Mouse (Mus musculus) thymus, postnatal 0 days (tissue): Measurements from ENCODE around the gene Leap2. TPM values are rescaled to one million over a fixed set of nuclear protein-coding genes. Genes with fewer than 3 reads are reported as not detected.

Experiments
- DNase-seq: peaks from one replicate; pipeline ENCODE4 v3.0.0-alpha.2; 2015; ENCODE audit warnings: low spot score
- polyA plus RNA-seq: library from polyadenylated mRNA; unstranded; fragments of >200 nt; fragmentation: Nextera tagmentation; extraction: Ambion mirVana; gene quantifications from 2 replicates; pipeline ENCODE4 v1.2.1, GENCODE M21; 2015

The Leap2 gene
- polyA plus RNA-seq: 0.29 TPM in 1 of 2 replicates, not detected in the other

DNA sequence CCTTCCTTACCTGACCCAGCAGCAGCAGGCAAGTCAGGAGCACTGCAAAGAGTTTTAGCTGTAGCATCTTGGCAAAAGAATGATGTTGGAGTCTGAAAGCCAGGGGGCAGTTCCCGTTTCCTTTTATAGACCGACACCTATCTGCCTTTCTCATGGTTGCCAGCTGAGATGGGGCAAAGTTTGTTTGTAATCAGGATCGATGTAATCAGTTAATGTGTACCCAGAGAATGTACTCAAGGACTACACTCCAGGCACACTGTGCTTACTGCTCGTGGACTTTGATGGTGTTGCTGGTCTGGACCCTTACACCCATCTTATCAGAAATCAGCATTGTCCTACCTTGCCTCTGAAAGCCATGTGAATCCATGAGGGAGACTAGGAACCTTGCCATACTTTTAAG lies at the start of gene Leap2:
Gene Leap2 (minus strand): TSS at position 135 of the 400 bp plus-strand sequence.
- DNase-seq: no peak

DNA sequence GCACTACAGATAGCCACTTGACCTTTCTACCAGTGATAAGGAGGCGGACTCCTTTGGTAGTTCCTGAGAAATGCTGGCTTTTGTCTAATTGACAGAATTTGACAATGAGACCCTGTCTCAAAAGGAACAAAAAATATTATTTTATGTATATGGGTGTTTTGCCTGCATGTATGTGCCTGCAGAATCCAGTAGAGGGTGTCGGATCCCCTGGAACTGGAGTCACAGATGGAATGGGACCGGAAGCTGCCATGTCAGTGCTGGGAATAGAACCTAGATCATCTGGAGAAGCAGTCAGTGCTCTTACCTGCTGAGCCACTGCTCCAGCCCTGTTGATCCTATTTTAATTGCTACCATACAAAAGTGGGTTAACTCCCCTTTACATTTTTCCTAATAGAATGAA lies 49.7 kb upstream of the Leap2 start:
- DNase-seq: no peak

DNA sequence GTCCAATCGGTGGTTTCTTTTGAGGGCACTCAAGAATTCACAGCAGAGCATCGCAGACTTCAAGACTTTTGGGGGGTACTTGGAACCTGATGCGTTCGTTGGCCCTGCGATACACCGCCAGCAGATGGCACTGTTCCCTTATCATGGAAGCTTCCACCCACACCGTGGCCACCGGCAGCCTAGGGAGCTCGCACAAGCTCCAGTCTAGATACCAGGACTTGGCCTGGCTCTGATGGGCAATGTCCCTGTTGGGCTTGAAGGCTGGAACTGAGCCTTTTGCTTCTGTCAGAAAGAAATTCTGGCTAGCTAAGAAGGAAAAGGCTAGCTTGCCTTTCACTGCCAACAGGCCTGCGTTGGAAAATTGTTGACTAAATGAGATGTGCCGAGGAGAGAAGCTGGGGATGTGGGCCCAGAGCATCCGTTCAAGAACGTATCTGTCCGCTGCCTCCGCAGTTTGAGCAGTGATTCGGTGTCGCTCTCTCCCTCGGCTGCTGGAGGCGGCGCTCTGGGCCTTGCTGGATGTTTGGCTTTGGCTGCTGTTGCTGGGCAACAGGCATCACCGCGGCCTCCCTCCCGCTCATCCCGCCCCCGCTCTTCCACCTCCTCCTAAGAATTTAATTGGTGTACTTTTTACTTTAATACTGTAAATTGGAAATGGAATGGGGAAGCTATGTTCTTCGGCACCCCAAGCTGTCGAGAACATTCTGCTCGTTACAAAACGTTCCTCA lies 47.2 kb upstream of the Leap2 start, which contains the start of gene Gm9837:
Gene Gm9837 (minus strand): TSS at position 512 of the 728 bp plus-strand sequence.
- peak; percentile 88 for DNase-seq

DNA sequence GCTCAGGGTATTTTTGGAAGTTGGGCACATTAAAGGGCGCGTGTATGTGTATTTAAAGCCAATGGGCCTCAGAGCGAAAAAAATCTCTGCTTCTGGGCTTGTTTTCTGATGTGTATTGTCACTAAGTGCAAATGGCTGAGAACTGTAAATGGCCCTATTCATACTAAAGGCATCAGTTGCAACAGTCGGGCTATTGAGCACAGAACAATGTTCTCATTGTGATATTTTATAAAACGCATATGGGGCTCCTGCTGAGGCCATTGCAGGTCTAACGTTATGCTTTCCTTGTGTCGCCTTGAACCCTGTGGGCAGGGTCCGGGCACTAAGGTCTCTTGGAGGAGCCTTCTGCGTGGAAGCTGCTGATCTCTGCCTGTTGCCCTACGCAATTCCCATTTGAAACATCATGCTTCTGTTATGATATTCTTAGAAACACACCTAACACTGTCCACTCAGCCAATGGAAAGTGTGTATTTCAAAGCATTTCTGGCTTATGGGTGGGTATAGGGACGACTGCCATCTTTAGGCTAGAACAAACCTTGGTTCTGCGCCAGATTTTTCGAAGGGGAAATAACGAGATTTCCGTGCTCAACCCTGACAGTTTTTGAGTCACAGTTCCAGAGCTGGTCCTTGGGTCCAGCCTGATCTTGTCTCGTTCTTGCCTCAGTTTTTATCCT lies 46.5 kb upstream of the Leap2 start:
- DNase-seq: no peak

DNA sequence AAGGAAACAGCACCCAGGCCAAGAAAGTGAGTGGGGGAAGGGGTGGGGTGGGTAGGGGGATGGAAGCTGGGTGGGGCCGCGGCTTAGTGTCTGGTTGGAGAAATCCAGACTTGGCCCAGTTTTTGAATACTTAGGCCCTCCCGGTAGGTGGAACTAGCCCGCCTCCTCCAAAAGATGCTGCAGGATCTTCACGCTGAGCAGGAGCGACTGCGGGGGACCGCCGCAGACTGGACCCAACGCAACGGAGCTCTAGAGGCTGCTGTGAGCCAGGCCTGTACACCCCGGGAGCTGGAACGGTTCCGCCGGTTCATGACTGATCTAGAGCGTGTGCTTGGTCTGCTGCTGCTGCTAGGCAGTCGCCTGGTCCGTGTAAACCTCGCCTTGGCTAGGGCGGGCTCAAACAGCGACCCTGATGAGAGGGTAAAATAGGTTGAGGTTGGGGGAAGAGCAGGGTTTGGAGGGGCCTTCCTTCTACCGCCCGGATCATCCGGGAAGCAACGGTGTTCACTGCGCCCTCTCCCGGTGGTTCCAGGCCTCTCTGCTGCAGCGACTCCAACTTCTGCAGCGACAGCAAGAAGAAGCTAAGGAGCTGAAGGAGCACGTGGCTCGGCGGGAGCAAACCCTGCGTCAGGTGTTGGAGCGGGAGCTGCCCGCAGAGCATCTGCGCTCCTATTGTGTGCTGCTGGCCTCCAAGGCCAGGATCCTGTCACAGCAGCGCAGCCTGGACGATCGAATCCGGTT lies 43.4 kb upstream of the Leap2 start:
- peak; percentile 70 for DNase-seq

DNA sequence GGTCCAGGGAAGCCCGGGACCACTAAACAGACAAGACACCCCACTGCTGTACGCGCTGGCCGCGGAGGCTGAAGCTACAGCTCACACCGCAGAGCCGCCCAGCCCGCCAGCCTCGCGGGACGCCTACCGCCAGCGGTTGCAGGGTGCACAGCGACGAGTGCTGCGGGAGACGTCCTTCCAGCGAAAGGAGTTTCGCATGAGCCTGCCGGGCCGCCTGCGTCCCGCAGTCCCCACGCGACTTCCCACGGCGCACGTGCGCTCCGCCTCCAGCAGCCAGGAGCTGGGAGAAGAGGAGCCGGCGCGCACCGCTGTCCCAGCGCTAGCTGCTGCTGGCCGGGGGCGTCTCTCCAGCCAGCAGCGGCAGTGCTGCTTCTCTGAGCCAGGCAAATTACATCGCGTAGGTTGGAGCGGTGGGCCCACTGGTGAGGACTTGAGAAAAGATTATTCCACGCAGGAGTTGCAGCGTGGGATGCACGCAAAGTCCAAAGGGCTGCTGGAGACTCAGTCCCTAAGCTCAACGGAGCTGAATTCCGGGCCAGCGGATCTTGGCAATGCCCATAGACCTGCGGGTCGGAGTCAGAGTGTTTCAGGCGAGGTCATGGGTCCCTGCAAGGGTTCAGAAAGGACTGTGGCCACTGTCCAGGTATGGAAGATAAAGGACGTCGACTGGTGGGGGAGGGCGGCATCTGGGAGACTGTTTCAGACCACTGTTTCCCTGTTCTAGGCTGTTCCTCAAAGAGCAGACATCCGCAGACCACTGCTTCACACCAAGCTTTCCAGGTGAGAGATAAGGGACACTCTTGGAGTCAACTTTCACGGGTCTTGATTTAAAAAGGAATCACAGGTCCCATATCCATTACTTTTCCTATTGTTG lies 40.8 kb upstream of the Leap2 start:
- DNase-seq: no peak

DNA sequence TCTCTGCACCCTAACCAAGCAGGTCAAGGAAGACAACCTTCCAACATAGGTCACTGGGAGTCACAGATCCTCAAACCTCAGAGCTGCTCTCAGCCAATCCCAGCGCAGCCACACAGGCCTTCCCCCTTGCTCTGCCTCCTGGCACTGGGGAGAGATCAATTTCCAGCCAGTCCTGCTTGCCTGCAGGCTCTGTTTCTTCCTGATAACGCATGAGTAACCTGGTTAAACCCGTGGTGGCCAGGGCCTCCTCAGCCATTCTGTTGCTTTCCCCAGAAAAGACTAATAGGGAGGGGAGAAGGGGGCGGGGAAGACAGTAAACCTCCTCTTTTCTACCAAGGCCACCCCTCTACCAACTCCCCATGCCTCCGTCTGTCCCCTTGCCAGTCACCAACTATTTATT lies 38.8 kb upstream of the Leap2 start:
- DNase-seq: no peak

DNA sequence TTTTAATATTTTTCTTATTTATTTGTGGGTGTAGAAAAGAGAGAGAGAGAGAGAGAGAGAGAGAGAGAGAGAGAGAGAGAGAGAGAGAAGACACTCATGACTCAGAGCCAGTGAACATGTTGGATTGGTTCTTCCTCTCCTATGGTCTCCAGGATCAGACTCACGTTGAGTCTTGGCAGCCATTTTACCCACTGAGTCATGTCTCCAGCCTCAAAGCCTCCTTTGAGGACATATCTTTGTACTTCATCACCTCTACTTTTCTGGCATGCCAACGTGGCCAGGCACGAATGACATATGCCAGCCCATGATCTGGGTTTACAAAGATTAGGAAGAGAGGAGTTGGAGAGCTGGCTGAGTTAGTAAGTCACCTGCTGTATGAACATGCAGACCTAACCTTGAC lies 37.2 kb upstream of the Leap2 start:
- no peak for DNase-seq

DNA sequence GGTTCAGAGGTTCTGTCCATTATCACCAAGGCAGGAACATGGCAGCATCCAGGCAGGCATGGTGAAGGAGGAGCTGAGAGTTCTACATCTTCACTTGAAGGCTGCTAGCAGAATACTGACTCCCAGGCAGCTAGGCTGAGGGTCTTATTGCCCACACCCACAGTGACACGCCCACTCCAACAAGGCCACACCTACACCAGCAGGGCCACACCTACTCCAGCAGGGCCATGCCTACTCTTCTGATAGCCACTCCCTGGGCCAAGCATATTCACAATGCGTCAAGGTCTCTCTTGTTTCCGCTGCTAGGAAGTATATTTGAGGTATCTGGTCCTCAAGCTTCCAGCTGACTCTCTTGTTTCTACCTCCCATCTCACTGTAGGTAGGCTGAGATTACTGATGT lies 36.0 kb upstream of the Leap2 start:
- DNase-seq: no peak

DNA sequence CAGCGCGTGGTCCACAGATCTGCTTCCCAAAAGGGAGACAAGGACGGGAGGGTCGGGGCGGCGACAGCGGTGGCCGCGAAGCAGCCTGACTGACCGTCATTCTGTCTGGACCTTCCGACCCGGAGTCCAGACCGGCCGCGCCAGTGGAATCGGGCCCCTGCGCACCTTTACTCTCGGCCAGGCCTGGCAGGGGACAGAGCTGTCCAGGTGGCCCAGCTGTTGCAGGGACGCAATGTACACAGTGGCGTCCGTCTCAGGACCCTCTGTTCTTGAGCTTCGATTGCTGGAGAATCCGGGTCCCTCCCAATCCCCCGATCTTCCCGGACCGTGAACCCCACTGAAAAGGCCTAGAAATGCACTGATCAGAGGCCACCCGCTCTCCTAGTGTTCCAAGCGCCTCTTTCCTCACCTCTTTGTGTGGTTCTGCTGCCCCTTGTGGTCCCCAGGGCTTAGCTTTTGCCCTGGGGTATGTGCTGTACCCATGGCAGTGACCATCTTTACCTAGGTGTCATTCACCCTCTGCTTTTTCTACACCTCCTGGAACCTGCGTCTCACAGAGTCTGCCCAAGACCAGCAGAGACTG lies 34.5 kb upstream of the Leap2 start:
- DNase-seq: no peak

DNA sequence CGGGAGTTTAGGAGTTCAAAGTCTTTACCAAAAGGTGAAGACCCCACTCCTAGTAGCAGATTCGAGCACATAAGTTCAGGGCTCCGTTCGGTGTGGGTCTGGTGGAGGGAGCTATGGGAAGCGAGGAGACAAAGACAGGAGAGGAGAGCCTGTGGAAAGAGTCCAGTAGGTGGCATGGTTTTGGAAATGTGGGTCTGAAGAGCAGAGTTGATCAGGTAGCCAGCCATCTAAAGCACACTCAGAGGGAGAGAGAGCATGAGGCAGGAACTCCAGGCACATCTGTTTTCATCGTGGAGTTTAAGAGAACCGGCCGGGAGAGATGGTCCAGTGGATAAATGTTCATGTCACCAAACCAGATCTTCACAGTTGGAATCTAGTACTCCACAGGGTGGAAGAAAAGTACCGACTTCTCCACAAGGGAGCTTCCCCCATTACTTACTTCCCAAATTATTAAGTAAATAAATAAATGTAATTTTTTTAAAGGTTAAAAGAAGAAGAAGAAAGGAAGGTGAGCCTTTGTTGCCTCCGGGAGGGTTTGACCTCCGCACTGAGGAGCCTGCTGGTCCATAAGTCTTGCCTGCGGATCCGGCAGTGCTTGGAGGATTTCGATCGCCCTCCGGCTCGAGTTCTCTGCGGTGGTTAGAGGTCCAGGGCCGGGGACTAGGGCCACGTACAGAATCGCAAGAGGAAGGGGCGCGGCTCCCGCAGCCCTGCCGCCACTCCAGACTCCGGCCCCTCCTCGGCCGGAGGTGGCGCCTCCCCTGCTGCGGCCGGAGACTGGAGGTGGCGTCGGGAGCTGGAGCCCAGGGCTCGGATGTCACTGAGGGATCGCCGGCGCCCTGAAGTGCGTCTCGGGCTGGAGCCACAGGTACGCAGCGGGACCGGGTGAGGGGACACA lies 33.8 kb upstream of the Leap2 start, which contains the start of the genes Gm10447 and Shroom1:
Gene Gm10447 (minus strand): TSS at position 637 of the 898 bp plus-strand sequence.
Gene Shroom1 (plus strand): TSS at position 732 of the 898 bp plus-strand sequence.
- no peak for DNase-seq

DNA sequence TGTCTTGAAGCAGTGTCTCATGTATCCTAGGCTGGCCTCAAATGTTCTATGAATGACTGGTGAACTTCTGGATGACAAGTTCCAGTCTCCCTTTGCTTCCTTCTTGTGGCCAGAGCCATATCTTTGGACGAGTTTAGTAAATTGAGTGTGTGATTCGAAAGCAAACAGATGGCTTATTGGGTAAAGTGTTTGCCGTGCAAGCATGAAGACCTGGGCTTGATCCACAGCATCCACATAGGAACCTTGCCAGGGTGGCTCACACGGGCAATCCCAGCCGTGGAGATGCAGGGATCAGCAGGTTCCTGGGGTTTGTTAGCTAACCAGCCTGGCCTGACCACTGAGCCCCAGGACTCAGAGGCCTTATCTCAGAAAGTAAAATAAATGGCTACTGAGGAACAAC lies 30.1 kb upstream of the Leap2 start:
- no peak for DNase-seq

DNA sequence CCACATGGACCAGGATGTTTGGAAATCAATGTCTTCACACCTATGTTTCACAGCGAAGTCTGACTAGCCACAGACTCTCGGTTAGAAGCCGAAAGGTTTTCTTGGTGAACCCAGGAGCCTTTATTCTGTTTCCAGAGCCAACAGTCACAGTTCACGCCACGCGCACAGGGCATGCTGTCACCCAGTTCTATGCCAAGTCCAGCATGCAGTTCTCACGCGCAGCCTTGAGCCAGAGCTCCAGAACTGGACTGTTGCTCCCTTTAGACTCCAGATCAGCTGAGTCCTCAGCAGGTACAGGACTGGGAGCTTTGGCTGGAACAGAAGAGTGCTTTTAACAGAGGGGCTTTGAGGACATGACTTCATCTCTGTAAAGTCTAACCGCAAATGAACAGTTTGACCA lies 29.4 kb upstream of the Leap2 start:
- no peak for DNase-seq

DNA sequence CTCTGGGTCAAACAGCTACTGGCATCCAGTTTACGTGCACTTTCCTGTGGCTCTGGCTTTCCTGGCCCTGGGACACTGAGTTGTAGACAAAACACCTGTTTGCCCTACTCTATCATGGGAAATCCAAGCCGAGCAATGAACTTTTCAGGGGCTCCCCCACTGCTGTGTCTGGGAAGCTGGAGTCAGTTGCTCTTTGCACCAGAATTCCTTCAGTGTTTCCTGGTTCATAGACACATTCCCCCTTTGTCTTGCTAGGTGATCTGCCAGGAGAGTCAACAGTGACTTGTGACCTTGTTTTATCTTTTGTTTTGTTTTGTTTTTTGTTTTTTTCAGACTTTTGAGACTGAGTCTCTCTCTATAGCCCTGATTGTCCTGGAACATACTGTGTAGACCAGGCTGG lies 28.4 kb upstream of the Leap2 start:
- DNase-seq: no peak

DNA sequence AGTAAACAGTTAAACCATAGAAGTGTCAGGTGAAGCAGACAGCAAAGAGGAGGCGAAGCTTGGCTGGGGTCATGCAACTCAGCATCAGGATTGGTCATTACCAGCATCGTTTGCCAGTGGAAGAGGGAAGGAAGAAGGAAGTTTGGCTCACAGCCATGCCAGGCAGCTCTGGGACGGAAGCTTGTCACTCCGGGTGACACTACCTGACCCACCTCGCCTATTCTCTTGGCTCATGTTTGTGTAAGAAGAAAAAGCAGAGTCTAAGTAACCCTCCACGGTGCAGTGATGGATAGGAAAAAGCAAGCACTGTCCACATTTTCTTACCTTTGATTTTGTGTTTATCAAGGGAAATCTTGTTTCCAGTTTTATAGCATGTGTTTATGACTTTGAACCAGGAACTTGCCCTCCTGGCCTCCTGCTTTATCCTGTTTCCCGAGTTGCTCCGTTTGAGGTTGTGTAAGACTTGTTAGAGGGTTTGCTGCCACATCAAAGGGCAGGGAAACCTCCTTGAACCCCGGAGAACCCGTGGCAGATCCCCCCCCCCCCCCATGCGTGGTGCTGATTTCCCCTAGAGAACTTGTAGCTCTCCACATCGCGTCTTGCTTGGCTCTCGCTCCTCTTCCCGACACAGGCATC lies 27.2 kb upstream of the Leap2 start:
- peak; percentile 51 for DNase-seq

DNA sequence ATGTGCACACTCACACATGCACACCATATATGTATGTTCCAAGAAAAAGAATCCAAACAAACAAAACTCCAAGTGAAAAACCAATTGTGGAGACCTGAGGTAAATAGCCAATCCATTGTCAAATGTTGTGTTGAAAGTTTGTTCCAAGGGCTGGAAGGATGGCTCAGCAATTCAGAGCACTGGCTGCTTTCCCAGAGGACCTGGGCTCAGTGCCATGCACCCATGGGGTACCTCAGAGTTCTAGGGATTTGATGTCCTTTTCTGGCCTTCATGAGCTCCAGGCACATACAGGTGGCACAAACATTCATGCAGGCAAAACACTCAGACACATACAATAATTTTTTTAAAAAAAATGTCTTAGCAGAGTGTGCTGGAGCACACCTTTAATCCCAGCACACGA lies 25.6 kb upstream of the Leap2 start:
- no peak for DNase-seq

DNA sequence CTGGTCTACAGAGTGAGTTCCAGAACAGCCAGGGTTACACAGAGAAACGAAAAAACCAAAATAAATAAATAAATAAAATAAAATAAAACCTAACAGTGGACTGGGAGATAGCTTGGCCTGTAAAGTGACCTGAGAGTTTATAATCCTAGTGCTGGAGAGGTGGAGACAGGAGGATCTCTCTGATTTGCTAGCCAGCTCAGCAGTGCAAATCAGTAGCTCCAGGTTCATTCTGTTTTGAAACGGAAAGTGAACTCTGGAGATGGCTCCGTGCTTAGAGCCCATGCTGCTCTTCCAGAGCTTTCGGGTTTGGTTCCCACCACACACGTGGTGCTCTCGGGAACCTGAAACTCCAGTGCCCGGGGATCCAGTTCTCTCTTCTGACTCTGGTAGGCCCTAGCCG lies 25.0 kb upstream of the Leap2 start:
- no peak for DNase-seq

DNA sequence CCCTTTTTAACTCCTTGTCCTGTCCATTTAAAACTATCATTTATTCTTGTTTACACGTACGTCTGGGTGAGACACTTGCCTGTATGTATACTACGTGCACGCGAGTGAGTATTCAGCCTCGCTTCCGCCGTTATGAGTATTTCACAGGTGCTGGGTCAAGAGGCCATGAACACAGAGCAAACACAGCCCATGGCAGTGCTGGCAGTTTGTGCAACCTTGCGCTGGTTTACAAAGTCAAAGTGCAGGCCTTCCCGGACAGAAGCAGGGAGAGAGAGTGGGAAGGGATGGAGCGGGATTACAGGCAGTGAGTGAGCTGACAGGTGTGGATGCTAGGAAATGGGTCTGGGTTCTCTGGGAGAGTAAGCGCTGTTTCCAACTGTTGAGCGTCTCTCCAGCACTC lies 23.2 kb upstream of the Leap2 start:
- no peak for DNase-seq

DNA sequence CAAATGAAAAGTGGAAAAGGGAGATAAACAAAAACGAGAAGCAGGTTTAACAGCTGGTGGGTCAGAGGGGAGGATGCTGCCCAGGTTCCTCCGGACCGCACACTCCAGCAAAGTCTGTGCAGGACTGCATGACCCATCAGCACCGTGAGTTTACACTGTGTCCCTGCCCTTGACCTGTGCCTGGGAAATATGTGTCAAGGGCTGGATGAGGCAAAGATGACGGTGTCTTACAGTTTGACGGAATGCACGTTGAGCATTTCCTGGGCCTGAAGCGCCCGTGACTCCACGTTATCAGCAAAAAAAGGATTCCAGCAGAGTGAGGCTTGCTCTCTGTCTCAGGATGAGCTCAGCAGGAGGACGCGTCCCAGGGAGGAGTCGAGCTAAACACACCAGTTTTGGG lies 22.6 kb upstream of the Leap2 start:
- no peak for DNase-seq
